Comparison of ENCODE assay signal across 8 mouse cellular contexts in the genomic region with DNA sequence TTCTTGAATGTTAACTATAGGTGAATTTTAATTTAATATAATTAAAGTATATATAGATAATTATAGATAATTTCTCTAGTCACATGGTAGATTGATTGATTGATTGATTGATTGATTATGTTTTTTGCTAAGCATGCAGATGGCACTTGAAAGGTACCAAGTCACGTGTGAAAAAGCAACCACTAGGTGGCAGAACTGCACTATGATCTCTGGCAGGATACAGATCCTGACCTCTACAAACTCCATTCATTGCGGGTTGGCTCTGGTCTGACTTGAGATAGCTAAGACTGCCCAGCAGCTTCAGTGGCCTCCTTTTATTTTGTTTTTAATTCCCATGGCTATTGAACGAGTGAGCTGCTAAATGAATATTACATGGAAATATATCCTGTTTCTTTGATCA.
DNase-seq lines count a peak whose midpoint lies in the region; ATAC-seq lines count a peak whose summit lies in the region.

No protein-coding gene starts in this region.

- no peaks in the 10 kb centered on the region for H3K36me3 ChIP-seq in forebrain, embryonic 10.5 days (replicated peaks)
- H3K36me3 ChIP-seq in forebrain, embryonic 16.5 days (ENCODE audit: control insufficient read depth, insufficient read depth) = no peaks in the 10 kb centered on the region
- H3K36me3 ChIP-seq in neural tube, embryonic 12.5 days = no peaks in the 10 kb centered on the region

- no peak overlapping the region for H3K4me3 ChIP-seq in forebrain, embryonic 10.5 days
- no peak overlapping the region for H3K4me3 ChIP-seq in forebrain, embryonic 16.5 days (replicated peaks; ENCODE audit: low read length)
- H3K4me3 ChIP-seq in neural tube, embryonic 12.5 days = no peak overlapping the region

- no peaks in the 10 kb centered on the region for H3K9me3 ChIP-seq in forebrain, embryonic 10.5 days
- H3K9me3 ChIP-seq in forebrain, embryonic 16.5 days (ENCODE audit: control insufficient read depth, low read length) = no peaks in the 10 kb centered on the region
- no peaks in the 10 kb centered on the region for H3K9me3 ChIP-seq in neural tube, embryonic 12.5 days

- H3K27me3 ChIP-seq in forebrain, embryonic 10.5 days (ENCODE audit: poor library complexity, severe bottlenecking) = no peaks in the 10 kb centered on the region
- no peaks in the 10 kb centered on the region for H3K27me3 ChIP-seq in forebrain, embryonic 16.5 days (replicated peaks; ENCODE audit: control insufficient read depth, insufficient read depth, low read length)
- H3K27me3 ChIP-seq in neural tube, embryonic 12.5 days (replicated peaks) = no peaks in the 10 kb centered on the region

- ATAC-seq in forebrain, embryonic 16.5 days = no peak
- ATAC-seq in neural tube, embryonic 12.5 days (ENCODE audit: low FRiP score, low read depth) = peak; percentile 77; the same call in 1 of the 2 replicates

- WGBS in forebrain, embryonic 10.5 days = 16% methylated on average over 3 of the region's 3 CpGs
- 13% methylated on average over 3 of the region's 3 CpGs for WGBS in forebrain, embryonic 16.5 days
- 15% methylated on average over 3 of the region's 3 CpGs for WGBS in neural tube, embryonic 12.5 days

- H3K4me2 ChIP-seq in forebrain, embryonic 16.5 days (ENCODE audit: low read length) = no peak overlapping the region
- H3K4me2 ChIP-seq in neural tube, embryonic 12.5 days (replicated peaks) = no peak overlapping the region

- no peak overlapping the region for H3K27ac ChIP-seq in forebrain, embryonic 10.5 days
- no peak overlapping the region for H3K27ac ChIP-seq in forebrain, embryonic 16.5 days (ENCODE audit: low read length)
- H3K27ac ChIP-seq in neural tube, embryonic 12.5 days = no peak overlapping the region

- H3K4me1 ChIP-seq in forebrain, embryonic 10.5 days = no peaks in the 10 kb centered on the region
- H3K4me1 ChIP-seq in forebrain, embryonic 16.5 days (replicated peaks; ENCODE audit: control insufficient read depth, insufficient read depth, low read length) = no peaks in the 10 kb centered on the region
- no peaks in the 10 kb centered on the region for H3K4me1 ChIP-seq in neural tube, embryonic 12.5 days

- H3K9ac ChIP-seq in forebrain, embryonic 16.5 days (replicated peaks; ENCODE audit: low read depth, low read length) = no peak overlapping the region
- H3K9ac ChIP-seq in neural tube, embryonic 12.5 days = no peak overlapping the region

- peak; percentile 33 for DNase-seq in forebrain, embryonic 10.5 days (ENCODE audit: extremely low spot score, low spot score)
- peak; percentile 3 for DNase-seq in right cerebral cortex, adult 18-20 months
- no peak for DNase-seq in right cerebral cortex, postnatal 10 days (ENCODE audit: low spot score in 2 of 2)
- peak; percentile 57 for DNase-seq in forelimb bud, embryonic 11.5 days (ENCODE audit: low read depth, low spot score)
- DNase-seq in thymus, postnatal 0 days (ENCODE audit: low spot score) = no peak
- no peak for DNase-seq in thymus, postnatal 36 days

Comparison
In these comparisons a context has a peak if more than half of its experiments do, and no peak if none do; other contexts are left out.
1. DNase-seq: peak in forebrain, embryonic 10.5 days (single experiment), right cerebral cortex, adult 18-20 months (single experiment) and forelimb bud, embryonic 11.5 days (single experiment); none in right cerebral cortex, postnatal 10 days (0 of 2), thymus, postnatal 0 days (single experiment) and thymus, postnatal 36 days (0 of 2).